Mouse (Mus musculus): ENCODE results near the gene Phldb3.

The Phldb3 gene

GRCm38 (mm10) chr7:24610144-24610878, at the start of gene Phldb3:
TSS of gene Phldb3 (plus strand) at chr7:24610763.
- peak; percentile 79 for DNase-seq (ENCODE audit: low spot score)

DNA sequence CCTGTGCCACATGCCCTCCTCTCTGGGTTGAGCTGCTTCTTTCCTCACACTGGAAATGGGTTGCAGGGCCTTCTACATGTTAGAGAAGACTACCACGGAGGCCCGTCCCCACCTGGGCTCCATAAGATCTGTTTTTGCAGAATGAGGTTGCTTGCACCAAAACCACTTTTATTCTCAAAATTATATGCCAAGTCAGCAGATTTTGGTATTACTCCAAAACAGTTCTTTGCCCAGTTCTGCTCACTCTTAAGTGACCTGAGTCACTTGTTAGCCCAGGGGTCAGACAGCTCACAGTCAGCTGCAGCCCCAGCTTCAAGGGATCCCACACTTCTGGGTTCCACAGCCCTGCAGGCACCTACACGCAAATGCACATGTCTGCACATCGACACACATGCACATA, 49.1 kb upstream of the Phldb3 start:
- DNase-seq (ENCODE audit: low spot score): no peak

DNA sequence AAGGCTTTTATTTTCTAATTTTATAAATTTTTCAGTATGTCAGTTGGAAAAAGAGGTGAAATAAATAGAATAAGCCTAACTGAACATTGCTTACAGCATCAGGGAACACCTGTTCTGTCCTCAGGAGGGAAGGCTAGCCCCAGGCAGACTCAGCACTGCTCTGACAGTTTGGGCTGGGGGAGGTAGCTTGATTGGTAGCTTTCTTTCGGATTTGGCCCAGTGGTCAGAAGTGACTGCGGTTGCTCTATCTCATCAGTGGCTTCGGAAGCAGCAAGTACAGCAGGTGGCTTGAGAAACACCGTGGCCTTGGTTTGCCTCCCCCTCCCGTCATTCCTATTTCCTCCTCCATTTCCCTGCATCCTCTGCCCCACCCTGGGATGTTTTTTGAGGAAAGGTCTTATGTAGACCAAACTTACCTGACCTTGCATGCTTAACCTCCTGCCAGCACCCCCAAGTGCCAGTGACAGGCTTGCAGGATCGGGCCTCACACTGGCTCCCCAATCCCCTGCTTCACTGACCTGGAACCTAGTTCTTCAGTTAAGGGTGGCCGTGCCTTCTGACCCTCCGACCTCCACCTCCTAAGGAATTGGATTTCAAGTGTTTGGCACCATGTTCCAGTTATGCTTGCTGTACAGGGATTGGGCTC, 47.2 kb upstream of the Phldb3 start:
- no peak for DNase-seq (ENCODE audit: low spot score)

GRCm38 (mm10) chr7:24563837-24564206, 46.7 kb upstream of the Phldb3 start:
- DNase-seq (ENCODE audit: low spot score): no peak

DNA sequence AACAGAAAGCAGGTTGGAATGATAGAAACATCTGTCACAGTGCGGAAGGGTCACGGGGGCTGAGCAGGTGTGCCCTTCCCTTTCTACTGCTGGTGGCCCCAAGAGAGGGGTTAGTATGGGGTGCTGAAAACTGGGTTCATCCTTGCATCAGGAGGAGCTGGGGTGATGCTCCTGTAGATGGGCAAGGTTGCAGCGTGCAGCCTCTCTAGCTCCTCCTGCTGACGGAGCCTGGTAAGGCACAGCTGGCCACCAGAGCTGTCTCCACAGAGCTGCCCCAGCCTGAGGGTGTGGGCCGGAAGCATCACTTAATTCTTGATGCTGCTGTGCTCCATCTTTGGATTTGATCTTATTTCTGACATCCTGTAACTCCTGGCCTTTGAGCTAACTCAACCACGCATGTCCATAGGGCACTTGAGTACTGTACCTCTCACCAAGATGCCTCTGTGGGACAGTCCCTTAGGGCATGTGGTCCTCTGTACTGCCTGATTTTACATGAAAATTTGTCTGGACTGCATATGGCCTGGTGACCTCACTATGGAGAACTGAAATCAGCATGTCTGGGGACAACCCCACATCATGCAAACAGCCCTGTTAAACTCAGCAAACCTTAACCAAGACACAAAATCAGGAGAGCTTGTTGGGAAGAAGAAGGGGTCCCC, 45.8 kb upstream of the Phldb3 start:
- DNase-seq (ENCODE audit: low spot score): peak; percentile 73

- no peak for DNase-seq (ENCODE audit: low spot score)
These were observed 44.9 kb upstream of the Phldb3 start for GRCm38 (mm10) chr7:24565627-24566026.

GRCm38 (mm10) chr7:24566206-24566605, 44.4 kb upstream of the Phldb3 start:
- no peak for DNase-seq (ENCODE audit: low spot score)

- no peak for DNase-seq (ENCODE audit: low spot score)
These were observed 42.1 kb upstream of the Phldb3 start for GRCm38 (mm10) chr7:24568512-24568911.

- no peak for DNase-seq (ENCODE audit: low spot score)
These were observed 39.5 kb upstream of the Phldb3 start for GRCm38 (mm10) chr7:24571071-24571470.

DNA sequence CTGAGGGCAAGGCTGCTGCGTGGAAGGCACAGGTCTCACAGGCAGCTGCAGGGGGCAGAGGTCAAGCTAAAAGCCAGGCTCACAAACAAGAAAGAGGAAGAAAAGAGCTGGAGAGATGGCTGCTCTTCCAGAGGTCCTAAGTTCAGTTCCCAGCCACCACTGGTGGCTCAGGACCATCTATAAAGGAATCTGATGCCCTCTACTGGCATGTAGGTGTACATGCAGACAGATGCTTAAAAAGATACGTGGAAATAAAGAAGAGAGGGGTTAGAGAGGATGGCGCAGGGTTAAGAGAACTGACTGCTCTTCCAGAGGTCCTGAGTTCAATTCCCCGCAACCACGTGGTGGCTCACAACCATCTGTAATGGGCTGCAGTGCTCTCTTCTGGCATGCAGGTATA, 38.1 kb upstream of the Phldb3 start:
- no peak for DNase-seq (ENCODE audit: low spot score)

DNA sequence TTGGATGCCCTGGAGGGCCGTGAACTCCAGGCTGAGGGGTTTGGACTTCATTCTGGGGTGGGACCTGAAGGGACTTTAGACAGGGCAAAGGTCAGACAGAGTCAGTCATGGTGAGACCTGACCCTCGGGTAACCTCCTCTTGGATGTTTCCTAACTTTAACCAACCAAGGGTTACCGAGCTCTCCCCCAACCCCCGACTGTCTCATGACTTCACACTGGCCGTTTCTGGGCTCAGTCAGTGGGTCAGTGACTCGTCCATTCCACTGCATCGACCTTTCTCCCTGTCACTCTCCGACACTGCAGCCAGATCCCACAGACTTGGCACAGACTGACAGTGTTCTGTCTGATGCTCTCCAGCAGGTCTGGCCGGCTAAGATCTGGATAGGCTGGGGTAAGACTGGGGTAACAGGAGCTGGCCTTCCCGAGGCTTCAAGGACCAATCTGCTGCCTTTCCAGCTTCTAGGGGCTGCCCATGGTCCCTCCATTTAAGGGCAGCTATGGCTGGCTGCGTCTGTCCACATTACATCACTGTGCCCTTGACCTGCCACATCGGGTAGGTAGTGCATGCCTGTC, 36.3 kb upstream of the Phldb3 start:
- DNase-seq (ENCODE audit: low spot score): no peak

DNA sequence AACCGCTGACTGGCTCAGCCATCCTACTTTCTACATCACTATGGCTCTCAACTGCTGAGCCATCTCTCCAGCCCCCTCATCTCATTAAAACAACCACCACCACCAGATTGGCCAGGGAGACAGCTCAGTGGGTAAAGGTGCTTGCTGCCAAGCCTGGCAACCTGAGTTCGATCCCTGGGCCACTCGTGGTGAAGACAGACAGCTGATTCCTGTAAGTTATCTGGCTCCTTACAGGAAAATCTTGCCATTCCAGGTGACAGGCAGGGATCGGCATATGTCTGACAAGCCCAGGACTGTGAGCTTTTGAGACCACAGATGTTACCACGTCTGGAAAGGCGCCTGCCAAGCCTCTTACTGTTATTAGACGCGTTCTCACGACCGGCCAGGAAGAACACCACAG, 32.8 kb upstream of the Phldb3 start:
- no peak for DNase-seq (ENCODE audit: low spot score)

DNA sequence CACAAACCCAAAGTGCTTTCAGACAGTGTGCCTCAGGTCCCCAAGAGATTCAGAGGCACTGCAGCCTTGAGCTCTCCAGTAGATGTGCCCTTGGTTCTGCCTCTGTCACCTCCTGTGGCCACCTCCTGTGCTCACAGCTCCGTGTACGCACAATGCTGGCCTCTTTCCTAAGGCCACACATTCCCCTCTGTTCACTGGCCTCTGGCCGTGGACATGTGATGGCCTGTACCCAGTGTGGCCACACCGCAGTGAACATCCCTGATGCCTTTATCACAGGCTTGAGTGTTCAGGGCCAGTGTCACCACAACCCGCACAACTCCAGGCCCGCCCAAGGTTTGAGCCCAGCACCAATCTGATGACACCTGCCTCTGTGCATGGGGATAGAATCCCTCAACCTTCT, 25.7 kb upstream of the Phldb3 start:
- DNase-seq (ENCODE audit: low spot score): no peak

DNA sequence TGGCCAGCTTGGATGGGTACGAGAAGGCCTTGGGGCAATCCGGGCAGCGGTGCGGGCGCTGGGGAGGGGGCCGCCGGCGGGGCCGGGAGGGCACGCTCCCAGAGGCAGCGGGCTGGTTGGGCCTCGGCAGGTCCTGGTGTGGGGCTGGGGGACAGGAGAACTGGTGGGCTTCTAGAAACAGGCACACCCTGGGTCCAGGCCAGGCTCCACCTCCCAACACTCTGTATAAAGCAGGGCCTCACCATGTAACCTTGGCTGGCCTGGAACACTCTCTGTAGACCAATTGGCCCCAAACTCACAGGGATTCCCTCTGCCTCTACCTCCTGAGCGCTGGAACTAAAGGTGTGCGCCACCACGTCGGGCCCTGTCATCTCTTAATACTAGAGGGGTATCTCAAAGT, 24.6 kb upstream of the Phldb3 start:
- no peak for DNase-seq (ENCODE audit: low spot score)

GRCm38 (mm10) chr7:24586828-24587227, 23.7 kb upstream of the Phldb3 start:
- no peak for DNase-seq (ENCODE audit: low spot score)

- DNase-seq (ENCODE audit: low spot score): peak; percentile 67
These were observed 23.0 kb upstream of the Phldb3 start, which contains the start of the genes Ethe1 and Zfp575 for GRCm38 (mm10) chr7:24587330-24588105. TSS of gene Ethe1 (plus strand) at chr7:24587543. TSS of gene Zfp575 (minus strand) at chr7:24587641.

DNA sequence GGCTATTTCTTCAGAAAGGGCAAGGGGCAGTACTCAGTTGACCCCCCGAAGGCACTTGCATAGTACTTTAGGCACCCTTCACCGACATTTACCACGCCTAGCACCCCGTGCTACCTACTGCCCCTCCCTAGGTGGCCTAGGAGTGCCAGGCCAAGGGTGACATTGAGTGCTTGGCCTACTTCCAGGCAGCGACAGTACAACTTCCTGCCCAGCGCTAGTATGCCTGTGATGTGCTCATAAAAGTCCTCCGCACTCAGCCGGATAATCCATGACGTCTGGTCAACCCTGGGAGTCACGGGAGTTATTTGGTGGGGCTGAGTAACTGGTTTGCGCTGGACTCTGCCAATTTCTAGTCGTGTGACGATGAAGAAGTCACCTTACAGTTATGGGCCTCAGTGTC, 22.2 kb upstream of the Phldb3 start:
- peak; percentile 72 for DNase-seq (ENCODE audit: low spot score)

DNA sequence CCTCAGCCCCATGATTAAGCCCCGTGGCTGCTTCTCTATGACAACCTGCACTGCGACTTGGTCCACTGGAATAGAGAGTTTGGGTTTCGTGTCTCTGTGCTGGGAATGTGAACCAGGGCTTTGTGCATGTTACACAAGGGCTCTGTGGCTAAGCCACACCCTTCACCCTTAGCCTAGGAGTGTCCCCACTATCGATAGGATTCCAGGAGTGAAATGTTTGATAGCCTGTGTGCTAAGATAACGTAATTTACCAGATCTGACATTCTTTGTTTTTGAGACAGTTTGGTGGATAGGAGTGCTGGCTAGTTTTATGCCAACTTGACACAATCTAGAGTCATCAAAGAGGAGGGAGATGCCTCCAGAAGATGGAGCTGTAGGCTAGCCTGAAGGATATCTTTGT, 18.8 kb upstream of the Phldb3 start:
- DNase-seq (ENCODE audit: low spot score): no peak

GRCm38 (mm10) chr7:24592163-24592562, 18.4 kb upstream of the Phldb3 start:
- no peak for DNase-seq (ENCODE audit: low spot score)

DNA sequence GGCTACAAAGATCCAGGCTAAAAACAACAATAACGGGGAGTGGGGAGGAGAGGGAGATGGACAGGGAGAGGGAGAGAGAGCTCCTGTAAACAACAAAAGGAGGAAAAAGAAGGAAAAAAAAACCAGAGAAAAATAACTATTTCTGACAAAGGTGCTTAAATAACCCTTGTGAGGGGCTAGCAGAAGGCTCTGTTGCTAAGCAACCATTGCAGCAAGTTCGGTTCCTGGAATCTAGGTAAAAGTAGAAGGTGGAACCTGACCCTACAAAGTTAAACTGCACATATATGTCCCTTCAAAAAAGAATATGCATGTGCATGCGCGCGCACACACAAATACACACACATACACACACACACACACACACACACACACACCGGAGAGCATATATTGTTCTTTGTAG, 17.8 kb upstream of the Phldb3 start:
- no peak for DNase-seq (ENCODE audit: low spot score)

GRCm38 (mm10) chr7:24593621-24594308, 16.8 kb upstream of the Phldb3 start:
- peak; percentile 80 for DNase-seq (ENCODE audit: low spot score)

Data from urinary bladder, postnatal 14 days (tissue).